Mouse (Mus musculus) C2C12 (cell line): Measurements from ENCODE around the gene Myh10. TPM values are rescaled to one million over a fixed set of nuclear protein-coding genes. Genes with fewer than 3 reads are reported as not detected.
"Not testable (repeated sequence)": the region's sequence is repeated elsewhere in the genome, so short reads cannot be mapped to it uniquely, and the experiment has no call there.

Experiments
- H3K27me3 ChIP-seq: one replicate; pipeline ENCODE4 v1.6.1; 2011; ENCODE audit not compliant: control insufficient read depth, insufficient read depth, insufficient read length
- H3K36me3 ChIP-seq: one replicate; pipeline ENCODE4 v1.6.1; 2011; ENCODE audit not compliant: control insufficient read depth, insufficient read depth
- H3K4me3 ChIP-seq: one replicate; pipeline ENCODE4 v1.5.1; 2011; ENCODE audit warnings: mild to moderate bottlenecking, control low read depth; ENCODE audit not compliant: poor library complexity, insufficient read depth, severe bottlenecking
- H3K79me2 ChIP-seq: one replicate; pipeline ENCODE4 v1.6.1; 2011; ENCODE audit not compliant: control insufficient read depth, insufficient read depth
- H3K79me3 ChIP-seq: one replicate; pipeline ENCODE4 v1.6.1; 2011; ENCODE audit warnings: low read depth, control low read depth
- H3ac ChIP-seq: one replicate; pipeline ENCODE3; 2011; ENCODE audit warnings: low read depth; ENCODE audit not compliant: control insufficient read depth, insufficient read length
- CEBPB ChIP-seq: IDR thresholded peaks from one replicate; pipeline ENCODE4 v1.6.1; 2011; ENCODE audit warnings: low read depth, mild to moderate bottlenecking, control low read depth, moderate library complexity
- CTCF ChIP-seq: IDR thresholded peaks from one replicate; pipeline ENCODE4 v1.5.1; 2011; ENCODE audit not compliant: control insufficient read depth, insufficient read depth, insufficient read length
- FOSL1 ChIP-seq: IDR thresholded peaks from one replicate; pipeline ENCODE4 v1.8.0; 2011; ENCODE audit warnings: mild to moderate bottlenecking, low read length; ENCODE audit not compliant: poor library complexity, insufficient read depth, severe bottlenecking
- MAX ChIP-seq: IDR thresholded peaks from one replicate; pipeline ENCODE4 v1.6.1; 2011; ENCODE audit warnings: mild to moderate bottlenecking, control low read depth
- MYOD1 ChIP-seq: IDR thresholded peaks from one replicate; pipeline ENCODE4 v1.6.1; 2011; ENCODE audit warnings: low read depth; ENCODE audit not compliant: control insufficient read depth, insufficient read length
- MYOG ChIP-seq: IDR thresholded peaks from one replicate; pipeline ENCODE4 v1.6.1; 2011; ENCODE audit not compliant: control insufficient read depth, insufficient read length; ENCODE audit errors: extremely low read depth
- USF1 ChIP-seq: IDR thresholded peaks from one replicate; pipeline ENCODE4 v1.6.1; 2011; ENCODE audit warnings: low read depth, mild to moderate bottlenecking, control low read depth, moderate library complexity
- polyA plus RNA-seq: library from polyadenylated mRNA; unstranded; fragments of >200 nt; fragmentation: generic; extraction: Trizol; gene quantifications from one replicate; pipeline ENCODE4 v1.2.1, GENCODE M21; 2012; ENCODE audit warnings: missing spikeins

The Myh10 gene
- polyA plus RNA-seq, 1 experiment = 40.0 TPM

DNA sequence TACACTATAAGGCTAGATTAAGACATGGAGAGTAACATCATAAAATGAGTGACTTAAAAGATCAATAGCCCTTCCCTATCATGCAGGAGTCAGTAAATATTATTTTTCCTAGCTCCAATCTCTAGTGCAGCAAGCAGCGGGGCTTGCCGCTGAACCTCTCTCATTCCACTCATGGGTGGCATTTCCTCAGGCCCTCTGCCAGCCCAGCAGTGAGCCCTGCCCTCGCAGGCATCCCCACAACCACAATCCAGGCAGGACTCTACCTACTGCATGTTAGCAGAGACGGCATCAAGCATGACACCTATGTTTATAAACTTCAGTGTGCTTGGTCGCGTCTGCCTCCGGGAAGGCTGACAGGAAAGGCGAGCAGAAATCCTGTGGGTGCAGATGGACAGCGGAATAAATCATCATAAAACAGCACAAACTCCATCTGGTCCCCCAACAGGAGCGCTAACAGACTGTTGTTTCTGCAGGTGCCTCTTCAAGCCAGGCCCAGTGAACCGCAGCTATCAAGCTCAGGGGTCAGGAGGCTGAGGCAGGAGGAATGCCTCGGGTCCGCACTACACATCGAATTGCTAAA lies 128.0 kb downstream of the Myh10 start:
- Histone ChIP-seq H3K79me3 (no peaks in the 10 kb centered on the region), H3K36me3 (peaks cover 83% of the 10 kb centered on the region), H3K27me3 (no peaks in the 10 kb centered on the region), H3K4me3 (no peak overlapping the region), H3K79me2 (peaks cover 9% of the 10 kb centered on the region), H3ac (no peak overlapping the region)
- TF ChIP-seq MAX (no peak), CTCF (no peak), MYOG (no peak), USF1 (no peak), FOSL1 (no peak), MYOD1 (no peak), CEBPB (no peak)

DNA sequence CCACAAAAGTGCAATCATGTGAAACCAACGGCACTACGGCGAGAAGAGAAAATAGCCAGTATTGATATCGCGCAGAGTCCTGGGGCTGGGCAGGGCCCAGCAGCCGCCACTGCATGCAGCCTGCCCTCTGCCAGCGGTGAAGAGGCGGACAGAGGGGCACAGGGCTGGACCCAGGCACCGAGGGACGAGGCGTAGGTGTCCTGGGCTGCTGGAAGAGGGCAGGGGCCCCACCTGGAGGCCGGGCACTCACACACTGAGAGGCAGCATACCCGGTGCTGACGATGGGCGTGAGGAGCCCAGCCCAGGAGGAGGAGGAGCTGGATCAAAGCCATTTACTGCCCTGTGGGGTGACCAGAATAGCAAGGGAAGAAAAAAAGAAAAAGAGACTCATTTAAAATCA lies 131.0 kb downstream of the Myh10 start:
- Histone ChIP-seq H3K4me3 (no peak overlapping the region), H3K79me3 (peaks cover 4% of the 10 kb centered on the region), H3K79me2 (peaks cover 26% of the 10 kb centered on the region), H3K27me3 (no peaks in the 10 kb centered on the region), H3K36me3 (peaks cover 81% of the 10 kb centered on the region), H3ac (no peak overlapping the region)
- no peak for TF ChIP-seq MYOD1
- TF ChIP-seq MYOG = no peak
- no peak for TF ChIP-seq MAX
- no peak for TF ChIP-seq FOSL1
- TF ChIP-seq USF1 = no peak
- TF ChIP-seq CTCF = no peak
- TF ChIP-seq CEBPB = no peak

DNA sequence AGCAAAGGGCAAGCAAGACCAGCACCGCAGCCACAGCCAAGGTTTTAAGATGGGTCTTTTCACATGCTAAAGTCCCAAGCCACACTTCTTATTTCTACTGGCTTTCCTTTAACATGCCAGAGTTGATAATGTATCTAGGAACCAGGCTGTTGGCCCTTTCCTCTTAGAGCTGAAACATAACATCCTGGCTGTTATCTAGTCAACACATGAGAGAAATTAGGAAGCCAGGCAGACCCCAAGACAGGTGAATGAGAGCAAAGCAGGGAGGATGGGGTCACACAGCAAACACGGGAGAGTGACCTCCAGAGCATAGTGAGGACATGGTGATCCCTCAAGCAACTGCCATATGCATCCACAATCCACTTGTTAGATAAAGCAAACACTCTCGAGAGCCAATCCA lies 135.4 kb downstream of the Myh10 start:
- Histone ChIP-seq H3ac (no peak overlapping the region), H3K36me3 (peaks cover 89% of the 10 kb centered on the region), H3K27me3 (no peaks in the 10 kb centered on the region), H3K79me3 (peaks cover 7% of the 10 kb centered on the region), H3K79me2 (peaks cover 26% of the 10 kb centered on the region), H3K4me3 (no peak overlapping the region)
- TF ChIP-seq CTCF (no peak), MYOG (no peak), CEBPB (no peak), MYOD1 (no peak), USF1 (no peak), FOSL1 (no peak), MAX (no peak)

DNA sequence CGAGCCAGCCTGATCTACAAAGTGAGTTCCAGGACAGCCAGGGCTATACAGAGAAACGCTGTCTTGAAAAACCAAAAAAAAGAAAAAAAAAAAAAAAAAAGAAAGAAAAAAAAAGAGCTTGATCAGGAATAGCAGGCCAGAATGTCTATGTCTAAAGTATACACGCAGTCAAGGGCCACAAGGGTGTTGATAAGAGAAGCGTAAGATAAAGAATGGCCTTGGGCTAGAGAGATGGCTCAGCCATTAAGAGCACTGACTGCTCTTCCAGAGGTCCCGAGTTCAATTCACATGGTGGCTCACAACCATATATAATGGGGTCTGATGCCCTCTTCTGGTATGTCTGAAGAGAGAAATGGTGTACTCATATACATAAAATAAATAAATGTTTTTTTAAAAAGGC lies 140.2 kb downstream of the Myh10 start:
- H3K36me3 ChIP-seq = peaks cover 96% of the 10 kb centered on the region
- not testable (repeated sequence) for H3K79me2 ChIP-seq, H3K27me3 ChIP-seq, H3ac ChIP-seq, H3K79me3 ChIP-seq, H3K4me3 ChIP-seq

DNA sequence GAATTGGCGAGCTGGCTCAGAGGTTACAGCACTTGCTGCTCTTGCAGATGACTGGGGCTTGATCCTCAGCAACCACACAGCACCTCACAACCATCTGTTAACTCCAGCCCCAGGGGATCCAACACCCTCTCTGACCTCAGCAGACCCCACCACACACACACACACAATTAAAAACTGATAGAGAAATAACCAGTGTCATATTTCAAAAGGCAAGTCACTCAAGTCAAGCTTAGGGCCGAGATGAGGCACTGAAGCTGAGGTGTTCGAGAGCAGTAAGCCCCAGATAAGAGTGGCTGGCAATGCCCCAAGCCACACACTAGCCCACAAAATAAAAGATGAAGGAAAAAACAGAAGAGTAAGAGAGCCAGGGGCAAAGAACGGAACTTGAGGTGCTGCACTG lies 141.4 kb downstream of the Myh10 start:
- Histone ChIP-seq H3K36me3 (peaks cover 88% of the 10 kb centered on the region), H3ac (no peak overlapping the region), H3K4me3 (no peak overlapping the region), H3K79me3 (peaks cover 6% of the 10 kb centered on the region), H3K79me2 (no peaks in the 10 kb centered on the region), H3K27me3 (no peaks in the 10 kb centered on the region)
- no peak for TF ChIP-seq CTCF
- no peak for TF ChIP-seq USF1
- no peak for TF ChIP-seq MYOD1
- no peak for TF ChIP-seq MYOG
- TF ChIP-seq FOSL1 = no peak

DNA sequence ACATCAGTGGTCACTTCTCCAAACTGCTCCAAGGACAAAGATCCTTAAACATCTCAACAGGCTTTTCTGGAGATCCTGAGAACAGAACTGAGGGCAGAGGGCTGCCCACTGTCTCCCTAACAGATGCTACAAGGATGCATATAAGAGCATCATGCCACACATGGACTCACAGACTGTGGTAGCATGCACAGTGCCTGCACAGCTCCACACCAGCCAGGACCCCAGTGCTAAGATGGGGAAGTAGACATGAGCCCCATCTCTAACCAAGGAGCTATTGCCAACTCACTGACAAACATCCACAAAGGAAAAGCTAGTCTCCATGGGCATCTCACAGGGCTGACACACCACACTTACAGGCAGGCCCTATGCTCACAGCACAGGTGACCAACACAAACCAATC lies 142.2 kb downstream of the Myh10 start:
- Histone ChIP-seq H3K36me3 (peaks cover 86% of the 10 kb centered on the region), H3ac (no peak overlapping the region), H3K4me3 (no peak overlapping the region), H3K79me3 (peaks cover 6% of the 10 kb centered on the region), H3K27me3 (no peaks in the 10 kb centered on the region), H3K79me2 (no peaks in the 10 kb centered on the region)
- TF ChIP-seq CTCF (no peak), FOSL1 (no peak), CEBPB (no peak), MYOG (no peak)

DNA sequence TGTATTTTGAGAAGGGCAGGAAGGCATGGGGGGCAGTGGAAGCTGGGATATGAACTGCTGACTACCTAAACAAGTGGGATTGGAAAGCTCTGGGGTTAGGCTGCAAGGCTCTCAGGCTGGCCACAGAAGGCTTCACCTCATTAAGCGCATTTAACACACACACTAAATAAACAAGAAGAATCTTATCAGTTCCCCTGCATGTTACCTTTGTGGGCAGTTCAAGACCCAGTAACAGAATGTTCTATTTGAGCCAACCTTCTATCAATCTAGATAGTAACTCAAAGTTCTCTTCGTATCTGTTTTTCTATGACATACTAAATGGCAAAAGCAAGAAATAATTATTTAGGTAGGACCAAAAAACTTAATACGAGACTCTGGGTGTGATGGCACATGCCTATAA lies 143.7 kb downstream of the Myh10 start:
- Histone ChIP-seq H3K4me3 (no peak overlapping the region), H3K27me3 (no peaks in the 10 kb centered on the region), H3K79me2 (no peaks in the 10 kb centered on the region), H3K36me3 (peaks cover 87% of the 10 kb centered on the region), H3ac (no peak overlapping the region), H3K79me3 (peaks cover 8% of the 10 kb centered on the region)
- TF ChIP-seq USF1 = no peak
- no peak for TF ChIP-seq FOSL1
- TF ChIP-seq CEBPB = no peak
- TF ChIP-seq MYOD1 = no peak
- no peak for TF ChIP-seq CTCF
- no peak for TF ChIP-seq MYOG
- no peak for TF ChIP-seq MAX
